In genomic region chr1:190971708-190972610, GRCm38 (mm10) we compare ENCODE assay signal across 13 mouse cellular contexts. TPM values are rescaled to one million over a fixed set of nuclear protein-coding genes. Genes with fewer than 3 reads are reported as not detected.
DNase-seq lines count a peak whose midpoint lies in the region; ATAC-seq lines count a peak whose summit lies in the region.
"Had no signal": no experiment of that assay in that cellular context is flagged by ENCODE, and none has a peak within 500 bp of the region (broad histone marks: within the 10 kb centered on the region; RNA-seq: fewer than 3 reads in every experiment).

No protein-coding gene starts in this region.

- intact Hi-C loops in heart, postnatal 14 days (cut with DNase I) = no loop called here

- no peak for ATAC-seq in monocyte, adult 5-6 weeks (replicated peaks; ENCODE audit: insufficient number of reproducible peaks, low FRiP score, low TSS enrichment, poor library complexity, severe bottlenecking)
- ATAC-seq: CD4-positive, CD25-positive, alpha-beta regulatory T cell, adult 4 months had no signal

- DNase-seq in frontal cortex, postnatal 36 days (ENCODE audit: low spot score in 2 of 2) = peak; percentile 26 to 34
- no peak for DNase-seq in frontal cortex, postnatal 10 days (ENCODE audit: low spot score in 2 of 2)
- peak; percentile 73 for DNase-seq in brain, adult 2 months (ENCODE audit: low read depth, low spot score)
- peak; percentile 67 to 77 for DNase-seq in cerebellum, postnatal 25 days
- peak; percentile 22 to 31 for DNase-seq in heart, postnatal 14 days
- no peak for DNase-seq in embryo, embryonic 9.5 days (ENCODE audit: extremely low spot score)
- no peak for DNase-seq in adrenal gland, adult (ENCODE audit: inconsistent age in 2 of 2, low spot score in 1 of 2)
- DNase-seq: kidney, adult 9 months; lung, postnatal 14 days; spleen, adult 18-20 months; thymus, adult 2 months had no signal

RNA-seq across cellular contexts. Expression of gene Vash2, which starts 7.1 kb away (rescaled TPM):
- 1 to 10 TPM; 1.4 to 1.7 TPM for total RNA-seq in heart, postnatal 14 days (2021)
- 0.64 TPM in 1 of 3 replicates, not detected in the others for total RNA-seq in monocyte, adult 5-6 weeks (2017)

RNA-seq across cellular contexts. Expression of gene Angel2, which starts 47.0 kb away (rescaled TPM):
- total RNA-seq in heart, postnatal 14 days (2021) = 10 to 100 TPM; 30.1 to 33.0 TPM
- 41.8 to 45.9 TPM (median 43.5 TPM) in 3 replicates for total RNA-seq in monocyte, adult 5-6 weeks (2017)

RNA-seq across cellular contexts. Expression of gene Flvcr1, which starts 54.0 kb away (rescaled TPM):
- 1 to 10 TPM; 6.4 to 7.0 TPM for total RNA-seq in heart, postnatal 14 days (2021)
- 43.6 to 66.2 TPM (median 54.3 TPM) in 3 replicates for total RNA-seq in monocyte, adult 5-6 weeks (2017)

Comparison
In these comparisons a context has a peak if more than half of its experiments do, and no peak if none do; other contexts are left out.
1. DNase-seq: peak in frontal cortex, postnatal 36 days (2 of 2), brain, adult 2 months (single experiment), cerebellum, postnatal 25 days (2 of 2) and heart, postnatal 14 days (2 of 2); none in frontal cortex, postnatal 10 days (0 of 2), embryo, embryonic 9.5 days (single experiment) and adrenal gland, adult (0 of 2).